Mouse (Mus musculus) mesoderm, embryonic 11.5 days (tissue): ENCODE measurements around the gene Atf7.
A peak's percentile ranks its signal among the peaks of the same experiment; 100 is the strongest.

Experiments
- DNase-seq: peaks from one replicate; pipeline ENCODE4 v3.0.0-alpha.2; 2012; ENCODE audit warnings: low read depth, low spot score

Gene Atf7

GRCm38 (mm10) chr15:102516293-102516692 is 109.0 kb downstream of the Atf7 start:
- DNase-seq, result no peak

GRCm38 (mm10) chr15:102515791-102516190 is 109.5 kb downstream of the Atf7 start:
- no peak for DNase-seq

GRCm38 (mm10) chr15:102515261-102515660 is 110.0 kb downstream of the Atf7 start:
- DNase-seq, result no peak

GRCm38 (mm10) chr15:102513004-102513403 is 112.3 kb downstream of the Atf7 start:
- DNase-seq, result no peak

- DNase-seq, result no peak
Measured at GRCm38 (mm10) chr15:102512471-102512870, 112.8 kb downstream of the Atf7 start.

GRCm38 (mm10) chr15:102512010-102512409 is 113.3 kb downstream of the Atf7 start:
- DNase-seq, result no peak

GRCm38 (mm10) chr15:102511285-102511833 is 113.9 kb downstream of the Atf7 start:
- peak; percentile 74 for DNase-seq

- DNase-seq, result peak; percentile 96
Measured at GRCm38 (mm10) chr15:102510590-102511284, 114.5 kb downstream of the Atf7 start.

- DNase-seq, result no peak
Measured at GRCm38 (mm10) chr15:102510110-102510509, 115.2 kb downstream of the Atf7 start.

GRCm38 (mm10) chr15:102508336-102508735 is 116.9 kb downstream of the Atf7 start:
- no peak for DNase-seq

- DNase-seq, result no peak
Measured at GRCm38 (mm10) chr15:102507561-102507960, 117.7 kb downstream of the Atf7 start.

GRCm38 (mm10) chr15:102506864-102507263 is 118.4 kb downstream of the Atf7 start:
- no peak for DNase-seq

GRCm38 (mm10) chr15:102506464-102506830 is 118.8 kb downstream of the Atf7 start:
- DNase-seq, result no peak

GRCm38 (mm10) chr15:102505770-102506463 is 119.3 kb downstream of the Atf7 start:
- no peak for DNase-seq

- no peak for DNase-seq
Measured at GRCm38 (mm10) chr15:102505073-102505769, 120.0 kb downstream of the Atf7 start.

- no peak for DNase-seq
Measured at GRCm38 (mm10) chr15:102503924-102504782, 121.1 kb downstream of the Atf7 start.

- no peak for DNase-seq
Measured at GRCm38 (mm10) chr15:102503447-102503846, 121.8 kb downstream of the Atf7 start, which contains the start of gene Gm10337. TSS of gene Gm10337 (plus strand) at chr15:102503722.

- no peak for DNase-seq
Measured at GRCm38 (mm10) chr15:102502254-102502840, 122.9 kb downstream of the Atf7 start.

- DNase-seq, result no peak
Measured at GRCm38 (mm10) chr15:102501084-102501814, 124.0 kb downstream of the Atf7 start.

- DNase-seq, result no peak
Measured at GRCm38 (mm10) chr15:102500479-102500878, 124.8 kb downstream of the Atf7 start.
